Mouse (Mus musculus): ENCODE measurements around the gene Dclk1. TPM values are rescaled to one million over a fixed set of nuclear protein-coding genes. Genes with fewer than 3 reads are reported as not detected.
A peak's percentile ranks its signal among the peaks of the same experiment; 100 is the strongest.

The Dclk1 gene
- total and polyA plus RNA-seq, 3 experiments, result 0.52 to 6.3 (median 2.6) TPM

- DNase-seq, result no peak
Observed at GRCm38 (mm10) chr3:55449148-55449547, 207.0 kb downstream of the Dclk1 start.

- no peak for DNase-seq
Observed at GRCm38 (mm10) chr3:55451035-55451434, 208.9 kb downstream of the Dclk1 start.

GRCm38 (mm10) chr3:55451877-55452276 lies 209.7 kb downstream of the Dclk1 start:
- no peak for DNase-seq

GRCm38 (mm10) chr3:55452464-55452863 lies 210.3 kb downstream of the Dclk1 start:
- DNase-seq, result no peak

GRCm38 (mm10) chr3:55461092-55461491 lies 218.9 kb downstream of the Dclk1 start:
- no peak for DNase-seq

GRCm38 (mm10) chr3:55461685-55462655 lies 219.8 kb downstream of the Dclk1 start:
- DNase-seq, result peak; percentile 57

GRCm38 (mm10) chr3:55462904-55463668 lies 220.9 kb downstream of the Dclk1 start:
- no peak for DNase-seq

GRCm38 (mm10) chr3:55464226-55464625 lies 222.1 kb downstream of the Dclk1 start:
- no peak for DNase-seq

- no peak for DNase-seq
Observed at GRCm38 (mm10) chr3:55465785-55466184, 223.6 kb downstream of the Dclk1 start.

GRCm38 (mm10) chr3:55466348-55466747 lies 224.2 kb downstream of the Dclk1 start:
- DNase-seq, result no peak

- DNase-seq, result no peak
Observed at GRCm38 (mm10) chr3:55472110-55472509, 229.9 kb downstream of the Dclk1 start, which contains the start of gene Gm21954. TSS of gene Gm21954 (minus strand) at chr3:55472210.

GRCm38 (mm10) chr3:55473146-55473545 lies 231.0 kb downstream of the Dclk1 start:
- DNase-seq, result no peak

GRCm38 (mm10) chr3:55476694-55477093 lies 234.5 kb downstream of the Dclk1 start:
- no peak for DNase-seq

GRCm38 (mm10) chr3:55479306-55479705 lies 237.1 kb downstream of the Dclk1 start:
- DNase-seq, result no peak

- DNase-seq, result no peak
Observed at GRCm38 (mm10) chr3:55481140-55481539, 239.0 kb downstream of the Dclk1 start.

GRCm38 (mm10) chr3:55483328-55483727 lies 241.2 kb downstream of the Dclk1 start:
- DNase-seq, result no peak

- DNase-seq, result no peak
Observed at GRCm38 (mm10) chr3:55489231-55489990, 247.2 kb downstream of the Dclk1 start.

GRCm38 (mm10) chr3:55492021-55492420 lies 249.9 kb downstream of the Dclk1 start:
- no peak for DNase-seq

GRCm38 (mm10) chr3:55494348-55494747 lies 252.2 kb downstream of the Dclk1 start:
- DNase-seq, result no peak

GRCm38 (mm10) chr3:55495231-55495630 lies 253.1 kb downstream of the Dclk1 start:
- no peak for DNase-seq

GRCm38 (mm10) chr3:55495866-55496265 lies 253.7 kb downstream of the Dclk1 start:
- no peak for DNase-seq

- DNase-seq, result no peak
Observed at GRCm38 (mm10) chr3:55496462-55496941, 254.3 kb downstream of the Dclk1 start.
